Mouse (Mus musculus): ENCODE measurements at regions not wholly inside any gene's neighbourhood (a gene's known extent, or its start where the extent isn't known, plus 50 kb on each side); places are given as distances from the start of the nearest gene placed in this dataset.

DNA sequence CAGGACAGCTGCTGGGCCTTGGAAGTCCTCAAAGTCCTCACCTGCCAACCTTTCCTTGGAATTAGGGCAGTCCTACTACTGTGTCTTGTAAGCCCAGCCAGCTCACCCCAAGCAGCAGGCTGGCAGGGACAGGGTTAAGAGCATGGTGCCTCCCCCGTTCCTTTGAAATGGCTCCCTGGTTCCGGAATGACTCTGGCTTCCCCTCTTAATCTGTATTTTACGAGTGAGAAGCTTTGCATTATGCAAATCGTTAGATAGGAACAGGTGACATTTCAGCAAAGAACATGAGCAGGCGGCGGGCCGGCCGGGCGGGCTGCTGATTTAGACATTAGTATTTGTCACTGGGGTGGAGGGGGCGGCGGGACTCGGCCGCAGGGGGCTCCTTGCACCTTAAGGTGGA, 95.1 kb downstream of the Fam53a start:
- 2% methylated on average over 13 of the region's 13 CpGs for WGBS
- ATAC-seq (ENCODE audit: low FRiP score) (no peak), DNase-seq (ENCODE audit: low spot score) (no peak)
- Histone ChIP-seq H3K27ac (no peak overlapping the region), H3K36me3 (replicated peaks; ENCODE audit: control insufficient read depth, insufficient read depth) (no peaks in the 10 kb centered on the region), H3K4me3 (replicated peaks; ENCODE audit: low read length) (0 out of 2 replicates have a peak overlapping the region, but pooled peaks have one; percentile 2), H3K4me2 (replicated peaks) (peak overlapping the region; percentile 33), H3K4me1 (replicated peaks; ENCODE audit: control insufficient read depth, insufficient read depth, low read length) (peaks cover 23% of the 10 kb centered on the region), H3K27me3 (ENCODE audit: control insufficient read depth, insufficient read depth, low read length) (peaks cover 54% of the 10 kb centered on the region), H3K9me3 (ENCODE audit: control insufficient read depth, low read length) (no peaks in the 10 kb centered on the region), H3K9ac (no peak overlapping the region)

- H3K27me3 ChIP-seq (ENCODE audit: control insufficient read depth, insufficient read depth, low read length), result peaks cover 46% of the 10 kb centered on the region
- WGBS, result 93% methylated on average over 4 of the region's 4 CpGs
- H3K4me2 ChIP-seq (replicated peaks), result no peak overlapping the region
These were observed 96.2 kb downstream of the Fam53a start for GRCm38 (mm10) chr5:33533185-33533584.

DNA sequence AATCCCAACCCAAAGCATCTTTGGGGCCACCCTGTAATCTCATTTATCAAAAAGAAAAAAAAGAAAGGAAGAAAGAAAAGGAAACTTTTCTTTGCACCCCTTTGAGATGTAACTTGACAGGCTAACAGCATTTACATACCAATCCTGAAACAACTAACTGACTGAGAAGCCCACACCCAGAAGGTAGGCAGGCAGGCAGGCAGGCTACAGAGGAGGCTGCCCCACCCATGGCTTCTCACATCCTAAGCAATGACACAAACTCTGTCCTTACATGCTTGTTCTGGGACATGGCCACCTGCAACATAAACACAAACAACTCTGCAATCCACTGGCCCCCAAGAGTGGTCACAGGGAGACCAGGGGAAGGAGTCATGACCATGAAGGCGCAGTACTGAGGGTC, 97.5 kb upstream of the Nkx1-1 start:
- H3K4me1 ChIP-seq (replicated peaks; ENCODE audit: control insufficient read depth, insufficient read depth, low read length), result peaks cover 27% of the 10 kb centered on the region

More at GRCm38 (mm10) chr5:33533185-33533584, 96.2 kb downstream of the Fam53a start:
- no peaks in the 10 kb centered on the region for H3K36me3 ChIP-seq (replicated peaks; ENCODE audit: control insufficient read depth, insufficient read depth)
- H3K9me3 ChIP-seq (ENCODE audit: control insufficient read depth, low read length), result no peaks in the 10 kb centered on the region
- no peak for ATAC-seq (ENCODE audit: low FRiP score)
- no peak overlapping the region for H3K27ac ChIP-seq
- no peak overlapping the region for H3K4me3 ChIP-seq (replicated peaks; ENCODE audit: low read length)
- H3K4me1 ChIP-seq (replicated peaks; ENCODE audit: control insufficient read depth, insufficient read depth, low read length), result peaks cover 24% of the 10 kb centered on the region
- no peak overlapping the region for H3K9ac ChIP-seq
- no peak for DNase-seq (ENCODE audit: low spot score)

DNA sequence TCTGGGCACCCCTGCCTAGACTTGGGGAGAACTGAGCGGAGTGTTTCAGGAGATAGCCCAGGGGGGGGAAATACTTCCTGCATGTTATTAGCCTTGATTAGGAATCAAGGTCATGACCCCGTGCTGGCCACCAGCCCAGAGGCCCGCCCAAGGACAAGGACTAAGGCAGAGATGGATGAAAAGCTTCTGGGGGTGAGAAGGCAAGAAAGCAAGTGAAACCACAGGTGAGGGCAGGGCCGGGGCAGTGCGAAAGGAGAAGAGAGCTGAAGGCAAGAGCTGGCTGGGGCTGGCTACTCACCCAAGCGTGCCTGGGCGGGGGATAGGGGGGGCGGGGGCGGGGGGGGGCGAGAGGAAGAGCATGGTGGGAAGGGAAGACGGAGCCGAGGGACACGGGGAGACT, 96.0 kb upstream of the Nkx1-1 start:
- WGBS, result 27% methylated on average over 10 of the region's 13 CpGs
- H3K4me3 ChIP-seq (replicated peaks; ENCODE audit: low read length), result no peak overlapping the region
- H3K9me3 ChIP-seq (ENCODE audit: control insufficient read depth, low read length), result no peaks in the 10 kb centered on the region
- no peak for DNase-seq (ENCODE audit: low spot score)
- no peak overlapping the region for H3K27ac ChIP-seq
- no peak overlapping the region for H3K9ac ChIP-seq
- H3K4me2 ChIP-seq (replicated peaks), result no peak overlapping the region
- peaks cover 20% of the 10 kb centered on the region for H3K4me1 ChIP-seq (replicated peaks; ENCODE audit: control insufficient read depth, insufficient read depth, low read length)
- peaks cover 19% of the 10 kb centered on the region for H3K27me3 ChIP-seq (ENCODE audit: control insufficient read depth, insufficient read depth, low read length)
- no peak for ATAC-seq (ENCODE audit: low FRiP score)
- H3K36me3 ChIP-seq (replicated peaks; ENCODE audit: control insufficient read depth, insufficient read depth), result no peaks in the 10 kb centered on the region

More for the DNA sequence above, 97.5 kb upstream of the Nkx1-1 start:
- peaks cover 30% of the 10 kb centered on the region for H3K27me3 ChIP-seq (ENCODE audit: control insufficient read depth, insufficient read depth, low read length)
- no peak overlapping the region for H3K27ac ChIP-seq
- no peak overlapping the region for H3K4me2 ChIP-seq (replicated peaks)
- ATAC-seq (ENCODE audit: low FRiP score) (no peak), DNase-seq (ENCODE audit: low spot score) (no peak)
- 95% methylated on average over 1 of the region's 1 CpGs for WGBS
- H3K4me3 ChIP-seq (replicated peaks; ENCODE audit: low read length), result no peak overlapping the region
- H3K9ac ChIP-seq, result no peak overlapping the region
- no peaks in the 10 kb centered on the region for H3K36me3 ChIP-seq (replicated peaks; ENCODE audit: control insufficient read depth, insufficient read depth)
- no peaks in the 10 kb centered on the region for H3K9me3 ChIP-seq (ENCODE audit: control insufficient read depth, low read length)

DNA sequence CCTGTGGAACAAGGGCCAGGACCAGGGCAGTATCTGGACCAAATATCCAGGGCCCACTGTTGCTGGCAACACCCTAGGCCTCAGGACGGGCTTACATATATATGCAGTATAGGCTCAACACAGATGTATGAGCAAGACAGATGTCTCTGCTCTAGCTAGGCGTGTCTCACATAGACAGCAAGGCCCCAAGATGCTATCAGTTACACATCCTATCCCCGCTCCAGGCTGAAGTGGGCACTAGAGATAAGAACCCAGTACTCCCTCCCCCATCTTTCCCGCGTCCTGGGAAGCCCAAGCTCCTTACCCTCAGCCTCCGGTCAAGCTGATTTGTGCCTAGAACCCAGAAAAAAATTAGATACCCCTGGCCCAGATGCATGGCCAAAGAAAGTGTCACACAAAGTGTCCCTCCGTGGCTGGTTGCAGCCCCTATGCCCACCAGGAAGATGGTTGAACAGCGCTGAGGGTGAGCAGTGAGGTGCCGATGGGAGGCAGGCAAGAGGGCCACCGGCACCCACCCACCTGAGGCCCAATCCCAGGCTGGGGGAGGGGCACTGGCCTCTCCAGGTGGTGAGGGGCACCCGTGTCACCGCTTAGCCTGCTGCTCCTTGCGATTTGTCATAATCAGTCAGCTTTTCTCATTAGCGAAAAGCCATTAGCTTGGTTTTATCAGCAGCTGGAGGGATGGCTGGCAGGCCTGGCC, 95.3 kb upstream of the Nkx1-1 start:
- Histone ChIP-seq H3K27me3 (ENCODE audit: control insufficient read depth, insufficient read depth, low read length) (peaks cover 16% of the 10 kb centered on the region), H3K9ac (no peak overlapping the region), H3K27ac (no peak overlapping the region), H3K4me2 (replicated peaks) (no peak overlapping the region), H3K9me3 (ENCODE audit: control insufficient read depth, low read length) (no peaks in the 10 kb centered on the region), H3K4me3 (replicated peaks; ENCODE audit: low read length) (no peak overlapping the region), H3K36me3 (replicated peaks; ENCODE audit: control insufficient read depth, insufficient read depth) (no peaks in the 10 kb centered on the region), H3K4me1 (replicated peaks; ENCODE audit: control insufficient read depth, insufficient read depth, low read length) (peaks cover 13% of the 10 kb centered on the region)
- DNase-seq (ENCODE audit: low spot score), result no peak
- peak; percentile 18; the same call in 1 of the 2 replicates for ATAC-seq (ENCODE audit: low FRiP score)
- 59% methylated on average over 14 of the region's 14 CpGs for WGBS

DNA sequence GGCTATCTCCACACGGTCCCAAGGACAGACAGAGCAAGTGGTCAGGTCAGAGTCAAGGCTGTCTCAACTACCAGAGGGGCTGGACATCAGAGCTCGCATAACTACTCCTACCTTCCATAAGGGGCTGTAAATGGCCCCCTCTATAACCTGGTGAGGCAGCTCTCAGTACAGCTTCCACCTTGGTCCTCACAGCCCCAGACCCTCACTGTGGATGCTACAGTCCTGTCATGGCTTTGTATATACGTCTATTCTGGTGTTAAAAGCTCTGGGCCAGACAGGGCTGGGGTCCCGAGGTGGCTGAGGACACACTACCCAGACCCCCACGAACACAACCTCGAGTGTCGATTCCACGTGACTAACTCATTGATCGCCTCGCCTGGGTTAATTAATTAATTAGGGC, 94.0 kb upstream of the Nkx1-1 start:
- no peak for ATAC-seq (ENCODE audit: low FRiP score)
- no peak overlapping the region for H3K27ac ChIP-seq
- 70% methylated on average over 10 of the region's 10 CpGs for WGBS
- H3K9ac ChIP-seq, result no peak overlapping the region
- DNase-seq (ENCODE audit: low spot score), result no peak
- H3K4me1 ChIP-seq (replicated peaks; ENCODE audit: control insufficient read depth, insufficient read depth, low read length), result peaks cover 11% of the 10 kb centered on the region
- no peak overlapping the region for H3K4me2 ChIP-seq (replicated peaks)
- peaks cover 11% of the 10 kb centered on the region; the same call in 1 of the 2 replicates for H3K27me3 ChIP-seq (ENCODE audit: control insufficient read depth, insufficient read depth, low read length)
- H3K9me3 ChIP-seq (ENCODE audit: control insufficient read depth, low read length), result no peaks in the 10 kb centered on the region
- no peak overlapping the region for H3K4me3 ChIP-seq (replicated peaks; ENCODE audit: low read length)
- no peaks in the 10 kb centered on the region for H3K36me3 ChIP-seq (replicated peaks; ENCODE audit: control insufficient read depth, insufficient read depth)

DNA sequence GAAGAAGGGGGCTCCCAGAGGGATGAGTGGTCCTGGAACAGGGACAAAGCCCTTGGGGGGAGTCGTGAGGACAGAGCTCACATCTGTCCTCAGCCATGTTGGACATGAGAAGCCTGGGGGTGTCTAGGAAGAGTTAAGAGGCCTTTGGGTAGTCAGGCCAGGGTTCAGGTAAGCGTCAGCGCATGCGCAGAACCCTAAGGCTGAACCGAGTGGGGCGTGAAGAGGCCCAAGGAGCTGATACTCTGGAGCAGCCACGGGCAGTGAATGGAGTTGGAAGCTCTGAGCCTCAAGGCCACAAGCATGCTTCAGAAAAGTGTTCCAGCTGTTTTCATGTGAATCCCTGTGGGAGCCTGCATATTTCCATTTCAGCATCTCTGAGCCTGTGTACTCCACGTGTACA, 93.5 kb upstream of the Nkx1-1 start:
- no peak for ATAC-seq (ENCODE audit: low FRiP score)

DNA sequence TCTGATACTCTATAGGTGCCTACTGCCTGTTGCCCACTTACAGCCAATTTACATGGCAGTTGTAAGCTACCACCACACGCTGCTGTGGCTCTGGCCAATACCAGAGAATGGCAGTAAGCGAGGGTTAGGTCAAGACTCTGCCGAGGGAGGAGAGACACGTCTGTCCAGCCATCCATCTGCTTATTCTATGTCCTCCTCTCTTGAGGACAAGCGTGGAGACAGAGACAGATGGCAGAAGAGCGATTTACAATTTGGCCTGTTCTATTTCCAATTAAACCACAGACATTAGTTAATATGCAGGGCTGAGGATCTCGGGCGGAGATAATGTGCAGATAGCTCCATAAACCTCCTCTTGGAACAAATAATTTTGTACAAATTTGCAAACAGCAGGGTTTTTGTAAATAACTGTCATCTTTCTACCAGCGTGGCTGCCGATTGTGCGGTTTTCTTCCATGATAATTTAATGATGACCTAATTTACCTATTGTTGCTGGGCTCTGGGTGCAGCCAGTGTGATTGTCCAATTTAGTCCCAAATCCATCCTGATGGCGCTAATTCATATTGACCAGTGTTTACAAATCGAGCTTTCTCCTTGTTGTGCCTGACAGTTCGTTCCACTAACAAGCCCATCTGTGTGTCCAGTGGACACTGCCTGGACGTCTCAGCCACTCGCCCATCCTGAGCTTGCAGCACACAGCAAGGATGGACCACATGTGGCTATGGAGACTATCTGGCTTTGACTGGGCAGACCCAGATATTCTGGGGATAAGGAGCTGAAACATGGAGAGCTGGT, 88.4 kb upstream of the Nkx1-1 start:
- Histone ChIP-seq H3K27me3 (ENCODE audit: control insufficient read depth, insufficient read depth, low read length) (peaks cover 4% of the 10 kb centered on the region; the same call in 1 of the 2 replicates), H3K36me3 (replicated peaks; ENCODE audit: control insufficient read depth, insufficient read depth) (no peaks in the 10 kb centered on the region), H3K27ac (no peak overlapping the region), H3K9ac (no peak overlapping the region), H3K9me3 (ENCODE audit: control insufficient read depth, low read length) (no peaks in the 10 kb centered on the region), H3K4me3 (replicated peaks; ENCODE audit: low read length) (no peak overlapping the region), H3K4me2 (replicated peaks) (no peak overlapping the region), H3K4me1 (replicated peaks; ENCODE audit: control insufficient read depth, insufficient read depth, low read length) (peaks cover 18% of the 10 kb centered on the region; the same call in 1 of the 2 replicates)
- DNase-seq (ENCODE audit: low spot score) (no peak), ATAC-seq (ENCODE audit: low FRiP score) (0 out of 2 replicates have a peak, but pooled peaks have one; percentile 21)
- 65% methylated on average over 16 of the region's 16 CpGs for WGBS

More for the DNA sequence above, 93.5 kb upstream of the Nkx1-1 start:
- no peak for DNase-seq (ENCODE audit: low spot score)
- Histone ChIP-seq H3K4me2 (replicated peaks) (no peak overlapping the region), H3K9me3 (ENCODE audit: control insufficient read depth, low read length) (no peaks in the 10 kb centered on the region), H3K9ac (no peak overlapping the region), H3K4me3 (replicated peaks; ENCODE audit: low read length) (no peak overlapping the region), H3K36me3 (replicated peaks; ENCODE audit: control insufficient read depth, insufficient read depth) (no peaks in the 10 kb centered on the region), H3K27me3 (ENCODE audit: control insufficient read depth, insufficient read depth, low read length) (peaks cover 10% of the 10 kb centered on the region; the same call in 1 of the 2 replicates), H3K4me1 (replicated peaks; ENCODE audit: control insufficient read depth, insufficient read depth, low read length) (peaks cover 15% of the 10 kb centered on the region), H3K27ac (no peak overlapping the region)
- WGBS, result 88% methylated on average over 8 of the region's 8 CpGs

GRCm38 (mm10) chr5:33520856-33521255, 87.1 kb upstream of the Nkx1-1 start:
- Histone ChIP-seq H3K4me2 (replicated peaks) (no peak overlapping the region), H3K9me3 (ENCODE audit: control insufficient read depth, low read length) (no peaks in the 10 kb centered on the region), H3K4me1 (replicated peaks; ENCODE audit: control insufficient read depth, insufficient read depth, low read length) (peaks cover 18% of the 10 kb centered on the region; the same call in 1 of the 2 replicates), H3K27ac (no peak overlapping the region), H3K4me3 (replicated peaks; ENCODE audit: low read length) (no peak overlapping the region), H3K27me3 (ENCODE audit: control insufficient read depth, insufficient read depth, low read length) (no peaks in the 10 kb centered on the region; the same call in 1 of the 2 replicates), H3K36me3 (replicated peaks; ENCODE audit: control insufficient read depth, insufficient read depth) (no peaks in the 10 kb centered on the region), H3K9ac (no peak overlapping the region)
- ATAC-seq (ENCODE audit: low FRiP score) (no peak), DNase-seq (ENCODE audit: low spot score) (no peak)
- 70% methylated on average over 10 of the region's 10 CpGs for WGBS

Data from hindbrain, embryonic 14.5 days (tissue).